ENCODE assay signal across 8 mouse cellular contexts in genomic region chr11:97800691-97801408, GRCm38 (mm10). TPM values are rescaled to one million over a fixed set of nuclear protein-coding genes. Genes with fewer than 3 reads are reported as not detected.
DNase-seq lines count a peak whose midpoint lies in the region; ATAC-seq and TF ChIP-seq lines count a peak whose summit lies in the region.

No protein-coding gene starts in this region.

- no peak for TF ChIP-seq CTCF in spleen, adult 2 months (IDR thresholded peaks at IDR 0.05; ENCODE audit: extremely low read depth, insufficient read depth, insufficient read length, insufficient replicate concordance)
- no peak for TF ChIP-seq CTCF in embryonic fibroblast, embryonic 13.5 days (IDR thresholded peaks at IDR 0.05; ENCODE audit: borderline replicate concordance, insufficient read depth, low read length)
- TF ChIP-seq CTCF in intestine, postnatal 0 days (IDR thresholded peaks at IDR 0.05; ENCODE audit: low read depth) = no peak

- peak overlapping the region; percentile 91 for H3K27ac ChIP-seq in spleen, adult 2 months (ENCODE audit: insufficient read depth, low read length)
- peak overlapping the region; percentile 81 for H3K27ac ChIP-seq in embryonic fibroblast, embryonic 13.5 days (ENCODE audit: insufficient read depth, low read length)
- H3K27ac ChIP-seq in intestine, postnatal 0 days (ENCODE audit: low read depth, low read length) = peak overlapping the region; percentile 96
- peak overlapping the region; percentile 99 for H3K27ac ChIP-seq in lung, embryonic 15.5 days

- no peak for TF ChIP-seq POLR2A in spleen, adult 2 months (IDR thresholded peaks at IDR 0.05; ENCODE audit: low read depth, low read length)
- TF ChIP-seq POLR2A in embryonic fibroblast, embryonic 13.5 days (IDR thresholded peaks at IDR 0.05; ENCODE audit: low read depth, low read length) = peak; percentile 56

- no peaks in the 10 kb centered on the region for H3K36me3 ChIP-seq in spleen, adult 2 months (ENCODE audit: control insufficient read depth, insufficient read depth, low read length)
- H3K36me3 ChIP-seq in intestine, postnatal 0 days (ENCODE audit: control insufficient read depth, insufficient read depth) = no peaks in the 10 kb centered on the region; the same call in 1 of the 2 replicates
- H3K36me3 ChIP-seq in lung, embryonic 15.5 days = no peaks in the 10 kb centered on the region

- no peaks in the 10 kb centered on the region for H3K27me3 ChIP-seq in spleen, adult 2 months (ENCODE audit: control insufficient read depth, insufficient read depth, low read length)
- H3K27me3 ChIP-seq in intestine, postnatal 0 days (replicated peaks; ENCODE audit: control insufficient read depth, insufficient read depth, low read length) = no peaks in the 10 kb centered on the region
- H3K27me3 ChIP-seq in lung, embryonic 15.5 days = no peaks in the 10 kb centered on the region

- ATAC-seq in intestine, postnatal 0 days = no peak
- ATAC-seq in lung, embryonic 15.5 days (ENCODE audit: borderline replicate concordance, extremely low read depth, low FRiP score, low TSS enrichment) = no peak

- H3K4me2 ChIP-seq in intestine, postnatal 0 days (replicated peaks; ENCODE audit: low read depth) = peak overlapping the region; percentile 74
- H3K4me2 ChIP-seq in lung, embryonic 15.5 days = peak overlapping the region; percentile 75

- peak overlapping the region; percentile 64 for H3K9ac ChIP-seq in intestine, postnatal 0 days (ENCODE audit: low read depth, low read length)
- H3K9ac ChIP-seq in lung, embryonic 15.5 days = peak overlapping the region; percentile 66

- H3K9me3 ChIP-seq in intestine, postnatal 0 days (ENCODE audit: control insufficient read depth) = no peaks in the 10 kb centered on the region
- no peaks in the 10 kb centered on the region for H3K9me3 ChIP-seq in lung, embryonic 15.5 days

- no peak for DNase-seq in spleen, adult 2 months (ENCODE audit: low read depth in 1 of 2, low spot score in 2 of 2)
- DNase-seq in spleen, postnatal 14 days (ENCODE audit: low spot score in 2 of 2) = no peak
- DNase-seq in thymus, postnatal 10 days (ENCODE audit: low spot score in 2 of 2) = peak; percentile 29
- no peak for DNase-seq in retina, embryonic 14.5 days (ENCODE audit: low spot score)
- DNase-seq in layer of hippocampus, adult 11-12 months (ENCODE audit: low spot score) = no peak

- peak overlapping the region; percentile 71 for H3K4me3 ChIP-seq in spleen, adult 2 months (ENCODE audit: extremely low read depth, insufficient read depth, insufficient read length)
- peak overlapping the region; percentile 90 for H3K4me3 ChIP-seq in embryonic fibroblast, embryonic 13.5 days (ENCODE audit: insufficient read depth, low read length)
- H3K4me3 ChIP-seq in intestine, postnatal 0 days (ENCODE audit: low read depth, low read length) = peak overlapping the region; percentile 96
- H3K4me3 ChIP-seq in lung, embryonic 15.5 days = peak overlapping the region; percentile 75

- WGBS in spleen, adult 2 months = 8% methylated on average over 17 of the region's 17 CpGs
- 3% methylated on average over 17 of the region's 17 CpGs for WGBS in intestine, postnatal 0 days
- WGBS in lung, embryonic 15.5 days = under 1% methylated on average over 17 of the region's 17 CpGs

- H3K4me1 ChIP-seq in spleen, adult 2 months (ENCODE audit: control insufficient read depth, insufficient read depth, insufficient read length) = peaks cover 13% of the 10 kb centered on the region; the same call in 1 of the 2 replicates
- H3K4me1 ChIP-seq in embryonic fibroblast, embryonic 13.5 days (ENCODE audit: control insufficient read depth, insufficient read depth, low read length) = peaks cover 18% of the 10 kb centered on the region
- H3K4me1 ChIP-seq in intestine, postnatal 0 days (replicated peaks; ENCODE audit: control insufficient read depth, insufficient read depth, low read length) = peaks cover 23% of the 10 kb centered on the region
- peaks cover 57% of the 10 kb centered on the region for H3K4me1 ChIP-seq in lung, embryonic 15.5 days

RNA-seq across cellular contexts. Expression of gene Lasp1, which starts 2.0 kb away (rescaled TPM):
- 69.4 and 75.2 TPM in 2 replicates for polyA plus RNA-seq in spleen, adult 2 months (2012; rRNA removed)
- 243 and 284 TPM in 2 replicates for polyA plus RNA-seq in embryonic fibroblast, embryonic 13.5 days (2011; ENCODE audit: insufficient read length, low read depth, missing spikeins)
- polyA plus RNA-seq in intestine, postnatal 0 days (2015; fragmentation: Nextera tagmentation; extraction: Ambion mirVana) = 98.2 and 103 TPM in 2 replicates
- 153 and 160 TPM in 2 replicates for polyA plus RNA-seq in lung, embryonic 15.5 days (2015; fragmentation: Nextera tagmentation; extraction: Ambion mirVana)

RNA-seq across cellular contexts. Expression of gene Rpl23, which starts 18.6 kb away (rescaled TPM):
- polyA plus RNA-seq in spleen, adult 2 months (2012; rRNA removed) = 96.9 and 98.1 TPM in 2 replicates
- 548 and 603 TPM in 2 replicates for polyA plus RNA-seq in embryonic fibroblast, embryonic 13.5 days (2011; ENCODE audit: insufficient read length, low read depth, missing spikeins)
- polyA plus RNA-seq in intestine, postnatal 0 days (2015; fragmentation: Nextera tagmentation; extraction: Ambion mirVana) = 538 and 555 TPM in 2 replicates
- 457 and 490 TPM in 2 replicates for polyA plus RNA-seq in lung, embryonic 15.5 days (2015; fragmentation: Nextera tagmentation; extraction: Ambion mirVana)

RNA-seq across cellular contexts. Expression of gene 1700001P01Rik, which starts 25.1 kb away (rescaled TPM):
- not detected in 2 replicates for polyA plus RNA-seq in spleen, adult 2 months (2012; rRNA removed)
- polyA plus RNA-seq in embryonic fibroblast, embryonic 13.5 days (2011; ENCODE audit: insufficient read length, low read depth, missing spikeins) = not detected in 2 replicates
- polyA plus RNA-seq in intestine, postnatal 0 days (2015; fragmentation: Nextera tagmentation; extraction: Ambion mirVana) = not detected in 2 replicates
- 0.85 TPM in 1 of 2 replicates, not detected in the other for polyA plus RNA-seq in lung, embryonic 15.5 days (2015; fragmentation: Nextera tagmentation; extraction: Ambion mirVana)

RNA-seq across cellular contexts. Expression of gene Cwc25, which starts 34.5 kb away (rescaled TPM):
- 6.7 TPM in 2 replicates for polyA plus RNA-seq in spleen, adult 2 months (2012; rRNA removed)
- 14.0 and 16.4 TPM in 2 replicates for polyA plus RNA-seq in embryonic fibroblast, embryonic 13.5 days (2011; ENCODE audit: insufficient read length, low read depth, missing spikeins)
- polyA plus RNA-seq in intestine, postnatal 0 days (2015; fragmentation: Nextera tagmentation; extraction: Ambion mirVana) = 8.5 and 9.8 TPM in 2 replicates
- polyA plus RNA-seq in lung, embryonic 15.5 days (2015; fragmentation: Nextera tagmentation; extraction: Ambion mirVana) = 15.6 and 18.5 TPM in 2 replicates

RNA-seq across cellular contexts. Expression of gene B230217C12Rik, which starts 39.7 kb away (rescaled TPM):
- 1.8 and 3.1 TPM in 2 replicates for polyA plus RNA-seq in spleen, adult 2 months (2012; rRNA removed)
- 4.8 and 7.2 TPM in 2 replicates for polyA plus RNA-seq in embryonic fibroblast, embryonic 13.5 days (2011; ENCODE audit: insufficient read length, low read depth, missing spikeins)
- 1.8 and 2.0 TPM in 2 replicates for polyA plus RNA-seq in intestine, postnatal 0 days (2015; fragmentation: Nextera tagmentation; extraction: Ambion mirVana)
- polyA plus RNA-seq in lung, embryonic 15.5 days (2015; fragmentation: Nextera tagmentation; extraction: Ambion mirVana) = 4.2 and 4.4 TPM in 2 replicates

Comparison
In these comparisons a context has a peak if more than half of its experiments do, and no peak if none do; other contexts are left out.
1. DNase-seq: peak in thymus, postnatal 10 days (2 of 2); none in spleen, adult 2 months (0 of 2), spleen, postnatal 14 days (0 of 2), retina, embryonic 14.5 days (single experiment) and layer of hippocampus, adult 11-12 months (single experiment).
2. Peak in every context shown above with its lines, with median percentiles within 50 percentile points of each other: H3K27ac ChIP-seq and H3K4me3 ChIP-seq.